Mouse (Mus musculus): ENCODE results near the gene Eif4g3.
A peak's percentile ranks its signal among the peaks of the same experiment; 100 is the strongest.

The Eif4g3 gene

GRCm38 (mm10) chr4:137989426-137989825 lies 3.4 kb upstream of the Eif4g3 start:
- DNase-seq (ENCODE audit: low spot score in 2 of 2) = no peak

GRCm38 (mm10) chr4:137990433-137990832 lies 2.4 kb upstream of the Eif4g3 start:
- no peak for DNase-seq (ENCODE audit: low spot score in 2 of 2)

GRCm38 (mm10) chr4:137991240-137991639 lies 1.6 kb upstream of the Eif4g3 start:
- DNase-seq (ENCODE audit: low spot score in 2 of 2) = no peak

- DNase-seq (ENCODE audit: low spot score in 2 of 2) = peak; percentile 97 to 100
Observed at GRCm38 (mm10) chr4:137993291-137993758, 503 bp downstream of the Eif4g3 start.

- peak; percentile 35 to 47 for DNase-seq (ENCODE audit: low spot score in 2 of 2)
Observed at GRCm38 (mm10) chr4:137993821-137994561, 1.2 kb downstream of the Eif4g3 start.

GRCm38 (mm10) chr4:137994562-137995336 lies 1.9 kb downstream of the Eif4g3 start:
- DNase-seq (ENCODE audit: low spot score in 2 of 2) = no peak

- no peak for DNase-seq (ENCODE audit: low spot score in 2 of 2)
Observed at GRCm38 (mm10) chr4:137995399-137995798, 2.6 kb downstream of the Eif4g3 start.

GRCm38 (mm10) chr4:137998232-137998631 lies 5.4 kb downstream of the Eif4g3 start:
- no peak for DNase-seq (ENCODE audit: low spot score in 2 of 2)

GRCm38 (mm10) chr4:138000682-138001081 lies 7.9 kb downstream of the Eif4g3 start:
- no peak for DNase-seq (ENCODE audit: low spot score in 2 of 2)

GRCm38 (mm10) chr4:138003909-138004610 lies 11.2 kb downstream of the Eif4g3 start:
- no peak for DNase-seq (ENCODE audit: low spot score in 2 of 2)

GRCm38 (mm10) chr4:138005781-138006180 lies 13.0 kb downstream of the Eif4g3 start:
- DNase-seq (ENCODE audit: low spot score in 2 of 2) = no peak

GRCm38 (mm10) chr4:138006951-138007613 lies 14.3 kb downstream of the Eif4g3 start:
- DNase-seq (ENCODE audit: low spot score in 2 of 2) = no peak

- no peak for DNase-seq (ENCODE audit: low spot score in 2 of 2)
Observed at GRCm38 (mm10) chr4:138008646-138009045, 15.8 kb downstream of the Eif4g3 start.

GRCm38 (mm10) chr4:138009786-138010502 lies 17.1 kb downstream of the Eif4g3 start:
- no peak for DNase-seq (ENCODE audit: low spot score in 2 of 2)

- no peak for DNase-seq (ENCODE audit: low spot score in 2 of 2)
Observed at GRCm38 (mm10) chr4:138013723-138014479, 21.1 kb downstream of the Eif4g3 start.

GRCm38 (mm10) chr4:138015966-138016365 lies 23.1 kb downstream of the Eif4g3 start:
- no peak for DNase-seq (ENCODE audit: low spot score in 2 of 2)

GRCm38 (mm10) chr4:138017085-138017637 lies 24.3 kb downstream of the Eif4g3 start:
- no peak for DNase-seq (ENCODE audit: low spot score in 2 of 2)

- no peak for DNase-seq (ENCODE audit: low spot score in 2 of 2)
Observed at GRCm38 (mm10) chr4:138018011-138018410, 25.2 kb downstream of the Eif4g3 start.

- DNase-seq (ENCODE audit: low spot score in 2 of 2) = no peak
Observed at GRCm38 (mm10) chr4:138020231-138020630, 27.4 kb downstream of the Eif4g3 start.

- DNase-seq (ENCODE audit: low spot score in 2 of 2) = no peak
Observed at GRCm38 (mm10) chr4:138021651-138022050, 28.8 kb downstream of the Eif4g3 start.
